Mouse (Mus musculus) stomach, postnatal 0 days (tissue): ENCODE measurements around the gene Tmem80. TPM values are rescaled to one million over a fixed set of nuclear protein-coding genes. Genes with fewer than 3 reads are reported as not detected.
A peak's percentile ranks its signal among the peaks of the same experiment; 100 is the strongest.

Experiments used
- ATAC-seq: fragments of 200-750 bp; cut with Nextera tagmentation; 2 replicates; pipeline ENCODE4 v1.8.0; 2017; ENCODE audit not compliant: low FRiP score, low TSS enrichment
- DNase-seq: peaks from one replicate; pipeline ENCODE4 v3.0.0-alpha.2; 2016; ENCODE audit warnings: low spot score
- H3K27ac ChIP-seq: fragments of 300-500 bp; sonication (generic); replicated peaks from 2 replicates; pipeline ENCODE4 v1.5.1; 2014; ENCODE audit warnings: mild to moderate bottlenecking, control low read depth
- H3K27me3 ChIP-seq: fragments of 300-500 bp; sonication (generic); 2 replicates; pipeline ENCODE4 v1.6.1; 2014; ENCODE audit warnings: low read length; ENCODE audit not compliant: control insufficient read depth, insufficient read depth
- H3K36me3 ChIP-seq: fragments of 300-500 bp; sonication (generic); 2 replicates; pipeline ENCODE4 v1.6.1; 2014; ENCODE audit warnings: low read length, mixed read lengths; ENCODE audit not compliant: control insufficient read depth, insufficient read depth
- H3K4me1 ChIP-seq: fragments of 300-500 bp; sonication (generic); replicated peaks from 2 replicates; pipeline ENCODE4 v1.6.1; 2014; ENCODE audit warnings: antibody characterized with exemption; ENCODE audit not compliant: control insufficient read depth, insufficient read depth
- H3K4me2 ChIP-seq: fragments of 300-500 bp; sonication (generic); replicated peaks from 2 replicates; pipeline ENCODE4 v1.6.1; 2014; ENCODE audit warnings: low read depth, mild to moderate bottlenecking, control low read depth, moderate library complexity
- H3K4me3 ChIP-seq: fragments of 300-500 bp; sonication (generic); 2 replicates; pipeline ENCODE4 v1.5.1; 2014; ENCODE audit warnings: low read depth, low read length, control low read depth
- H3K9ac ChIP-seq: fragments of 300-500 bp; sonication (generic); 2 replicates; pipeline ENCODE4 v1.6.1; 2014; ENCODE audit warnings: mild to moderate bottlenecking, low read length, control low read depth, mixed read lengths
- H3K9me3 ChIP-seq: fragments of 300-500 bp; sonication (generic); 2 replicates; pipeline ENCODE4 v1.6.1; 2016; ENCODE audit warnings: low read length; ENCODE audit not compliant: control insufficient read depth
- CTCF ChIP-seq: IDR thresholded peaks from 2 replicates; pipeline ENCODE4 v1.5.1; 2016; ENCODE audit warnings: antibody characterized with exemption, low read depth, mild to moderate bottlenecking, moderate library complexity
- EP300 ChIP-seq: optimal IDR thresholded peaks from 2 replicates; pipeline ENCODE3; 2016; ENCODE audit warnings: antibody characterized with exemption
- WGBS: fragments of 180-500 bp; shearing (Covaris S2); extraction: QIAGEN DNeasy Blood & Tissue Kit; methylation state at CpG from one replicate; pipeline ENCODE4 v1.1.7; 2014; 5-methylcytosine and 5-hydroxymethylcytosine counted together
- polyA plus RNA-seq: library from polyadenylated mRNA; unstranded; fragments of >200 nt; fragmentation: Nextera tagmentation; extraction: Ambion mirVana; gene quantifications from 2 replicates; pipeline ENCODE4 v1.2.1, GENCODE M21; 2015

Gene Tmem80
- polyA plus RNA-seq, 1 experiment from 2014 or later, result 18.6 TPM

DNA sequence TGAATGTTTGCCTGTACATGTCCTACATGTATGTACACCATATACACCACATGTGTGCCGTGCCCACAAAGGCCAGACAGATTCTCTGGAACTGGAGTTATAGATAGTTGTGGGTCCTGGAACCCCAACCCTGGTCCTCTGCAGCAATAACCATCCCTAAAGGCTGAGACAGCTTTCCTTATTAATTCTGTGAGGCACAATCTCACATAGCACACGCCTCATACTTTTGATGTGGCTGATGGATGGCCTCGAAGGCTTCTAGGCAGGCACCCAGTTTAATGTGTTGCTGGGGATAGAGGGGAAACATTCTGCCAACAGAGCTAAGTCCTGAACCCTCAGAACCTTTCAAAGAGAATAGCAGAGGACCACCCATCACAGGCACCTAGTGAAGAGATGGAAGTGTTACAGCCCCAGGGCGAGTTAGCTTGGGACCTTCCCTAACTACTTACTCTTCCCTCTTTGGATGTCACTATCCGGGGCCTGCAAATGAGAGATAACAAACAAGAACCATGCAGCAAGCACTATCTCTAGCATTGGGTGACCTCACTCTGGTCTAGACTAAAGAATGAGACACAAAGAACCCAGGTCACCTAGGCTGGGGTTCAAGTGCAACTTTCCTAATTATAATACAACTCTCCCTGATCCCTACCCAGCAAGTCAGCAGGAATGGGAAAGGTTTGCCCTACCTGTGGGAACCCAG lies 37.0 kb downstream of the Tmem80 start:
- Histone ChIP-seq H3K9ac (no peak overlapping the region), H3K27ac (no peak overlapping the region), H3K9me3 (no peaks in the 10 kb centered on the region), H3K36me3 (no peaks in the 10 kb centered on the region), H3K4me1 (no peaks in the 10 kb centered on the region), H3K4me3 (no peak overlapping the region), H3K27me3 (no peaks in the 10 kb centered on the region), H3K4me2 (no peak overlapping the region)
- DNase-seq, result no peak
- no peak for ATAC-seq
- TF ChIP-seq EP300 (no peak), CTCF (no peak)
- WGBS, result 80% methylated on average over 5 of the region's 5 CpGs

DNA sequence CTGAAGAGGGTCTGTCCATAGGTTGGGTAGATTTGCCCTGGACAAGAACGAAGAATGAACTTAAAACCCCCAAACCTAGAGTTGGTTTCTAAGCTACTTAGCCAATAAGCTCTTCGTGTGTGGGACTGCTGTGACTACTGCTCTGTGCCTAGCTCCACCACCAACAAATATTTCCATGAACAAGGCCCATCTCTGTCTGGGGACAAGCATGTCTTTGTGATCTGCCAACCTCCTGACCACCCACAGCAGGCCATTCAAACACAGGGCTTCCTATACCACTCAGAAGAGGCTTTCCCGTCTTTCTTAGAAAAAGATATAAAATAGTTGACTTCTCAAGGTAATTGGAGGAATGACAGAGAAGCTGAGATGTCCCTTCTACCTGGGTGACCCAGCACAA lies 37.5 kb downstream of the Tmem80 start:
- Histone ChIP-seq H3K4me3 (no peak overlapping the region), H3K4me1 (no peaks in the 10 kb centered on the region), H3K36me3 (no peaks in the 10 kb centered on the region), H3K9me3 (no peaks in the 10 kb centered on the region), H3K9ac (no peak overlapping the region), H3K27me3 (no peaks in the 10 kb centered on the region), H3K4me2 (no peak overlapping the region), H3K27ac (no peak overlapping the region)
- WGBS, result 56% methylated on average over 3 of the region's 3 CpGs
- ATAC-seq, result no peak
- TF ChIP-seq EP300 (no peak), CTCF (no peak)
- DNase-seq, result no peak

DNA sequence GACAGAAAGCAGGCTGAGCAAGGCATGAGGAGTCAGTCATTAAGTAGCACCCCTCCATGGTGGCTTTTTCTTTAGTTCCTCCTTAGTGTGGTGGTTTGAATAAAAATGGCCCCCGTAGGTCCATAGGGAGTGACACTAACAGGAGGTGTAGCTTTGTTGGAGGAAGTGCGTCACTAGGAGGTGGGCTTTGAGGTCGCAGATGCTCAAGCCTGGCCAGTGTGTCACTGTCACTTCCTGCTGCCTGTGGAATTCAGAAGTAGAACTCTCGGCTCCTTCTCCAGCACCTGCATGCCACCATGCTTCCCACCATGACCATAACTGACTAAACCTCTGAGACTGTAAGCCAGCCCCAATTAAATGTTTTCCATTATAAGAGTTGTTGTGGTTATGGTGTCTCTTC lies 39.8 kb downstream of the Tmem80 start:
- no peaks in the 10 kb centered on the region for H3K36me3 ChIP-seq
- ATAC-seq (no peak), DNase-seq (no peak)
- H3K9ac ChIP-seq, result no peak overlapping the region
- WGBS, result 74% methylated on average over 4 of the region's 4 CpGs
- no peak overlapping the region for H3K27ac ChIP-seq
- H3K4me2 ChIP-seq, result no peak overlapping the region
- H3K27me3 ChIP-seq, result no peaks in the 10 kb centered on the region
- TF ChIP-seq EP300 (no peak), CTCF (no peak)
- no peaks in the 10 kb centered on the region for H3K9me3 ChIP-seq
- no peaks in the 10 kb centered on the region for H3K4me1 ChIP-seq
- no peak overlapping the region for H3K4me3 ChIP-seq

DNA sequence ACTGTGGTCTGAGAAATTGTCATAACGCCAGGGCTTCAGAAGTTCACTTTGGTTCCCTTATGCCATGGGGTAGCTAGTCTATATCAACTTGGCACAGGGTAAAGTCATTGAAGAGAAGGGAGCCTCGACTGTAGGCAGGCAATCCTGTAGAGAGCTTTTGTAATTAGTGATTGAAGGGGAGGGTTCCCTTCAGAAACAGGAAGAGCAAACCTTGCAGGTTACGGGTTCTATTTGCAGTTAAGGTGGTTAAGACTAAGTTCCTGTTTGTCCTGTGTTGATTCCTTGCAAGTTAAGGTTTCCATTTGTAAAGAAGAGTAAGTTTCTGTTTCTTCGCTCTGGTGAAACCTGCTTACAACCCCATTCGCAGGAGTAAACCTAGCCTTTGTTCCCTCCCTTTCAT lies 42.4 kb downstream of the Tmem80 start:
- Histone ChIP-seq H3K9me3 (no peaks in the 10 kb centered on the region), H3K27ac (peak overlapping the region; percentile 53; the same call in 1 of the 2 replicates), H3K4me1 (no peaks in the 10 kb centered on the region), H3K27me3 (no peaks in the 10 kb centered on the region), H3K4me2 (no peak overlapping the region), H3K4me3 (no peak overlapping the region), H3K9ac (no peak overlapping the region), H3K36me3 (no peaks in the 10 kb centered on the region)
- ATAC-seq (no peak), DNase-seq (no peak)
- 51% methylated on average over 5 of the region's 5 CpGs for WGBS
- no peak for TF ChIP-seq EP300
- TF ChIP-seq CTCF, result no peak

DNA sequence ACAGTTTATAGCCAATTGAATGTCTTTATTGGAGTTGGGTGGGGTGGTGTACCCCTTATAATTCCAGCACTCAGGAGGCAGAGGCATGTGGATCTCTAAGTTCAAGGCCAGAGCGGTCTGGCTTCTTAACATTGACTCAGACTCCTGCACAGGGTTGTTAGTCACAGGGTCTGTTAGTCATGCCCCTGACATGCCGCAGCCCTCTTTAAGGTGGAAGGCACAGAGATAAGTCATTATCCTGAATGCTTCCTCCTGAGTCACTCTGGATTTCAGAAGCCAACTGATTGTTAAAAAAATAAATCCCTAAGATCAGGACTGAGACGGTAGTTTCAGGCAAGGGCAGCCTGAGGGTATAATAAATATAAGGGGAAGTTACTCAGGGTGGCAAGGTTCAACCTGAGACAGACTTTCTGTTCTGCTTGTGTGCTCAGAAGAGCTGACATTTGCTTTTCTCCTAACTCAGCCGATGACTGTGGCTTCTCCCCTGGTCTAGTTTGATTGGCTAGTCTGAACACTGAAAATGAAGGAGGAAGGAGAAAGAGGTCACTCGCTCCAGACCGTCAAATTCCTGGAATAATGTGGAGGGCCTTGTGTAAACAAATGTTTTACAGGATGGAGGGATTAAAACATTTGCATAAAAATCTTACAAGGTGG lies 44.5 kb downstream of the Tmem80 start:
- Histone ChIP-seq H3K9ac (no peak overlapping the region), H3K4me2 (no peak overlapping the region), H3K9me3 (no peaks in the 10 kb centered on the region), H3K27ac (no peak overlapping the region; the same call in 1 of the 2 replicates), H3K4me3 (no peak overlapping the region), H3K27me3 (no peaks in the 10 kb centered on the region), H3K36me3 (no peaks in the 10 kb centered on the region), H3K4me1 (no peaks in the 10 kb centered on the region)
- ATAC-seq, result peak; percentile 87
- no peak for DNase-seq
- 30% methylated on average over 6 of the region's 6 CpGs for WGBS
- TF ChIP-seq CTCF (no peak), EP300 (no peak)

DNA sequence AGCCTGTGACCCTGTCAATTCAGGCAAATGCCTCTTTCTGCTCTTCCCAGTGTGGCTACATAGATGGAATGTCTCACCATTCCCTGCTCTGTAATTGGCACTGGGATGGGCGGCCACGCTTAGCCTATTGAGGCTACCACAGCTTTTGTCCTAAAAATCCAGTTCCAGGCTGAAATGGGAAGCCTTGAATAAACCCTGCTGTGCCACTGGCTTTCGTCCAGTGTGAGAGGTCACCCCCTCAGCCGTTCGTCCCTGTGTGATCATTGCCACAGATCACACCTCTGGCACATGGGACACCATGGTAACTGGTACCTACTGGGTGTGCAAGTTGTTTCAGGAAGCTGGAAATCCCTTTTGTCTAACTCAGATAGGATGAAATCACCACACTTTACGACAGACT lies 46.1 kb downstream of the Tmem80 start:
- Histone ChIP-seq H3K9me3 (no peaks in the 10 kb centered on the region), H3K4me2 (no peak overlapping the region), H3K4me1 (no peaks in the 10 kb centered on the region), H3K27me3 (no peaks in the 10 kb centered on the region), H3K4me3 (no peak overlapping the region), H3K9ac (no peak overlapping the region), H3K27ac (no peak overlapping the region), H3K36me3 (no peaks in the 10 kb centered on the region)
- ATAC-seq (no peak), DNase-seq (no peak)
- TF ChIP-seq EP300, result no peak
- no peak for TF ChIP-seq CTCF
- WGBS, result 75% methylated on average over 6 of the region's 6 CpGs
